Mouse (Mus musculus) limb, embryonic 15.5 days (tissue): Measurements from ENCODE around the gene Fyb. TPM values are rescaled to one million over a fixed set of nuclear protein-coding genes. Genes with fewer than 3 reads are reported as not detected.

Experiments
- ATAC-seq: fragments of 200-750 bp; cut with Nextera tagmentation; 2 replicates; pipeline ENCODE4 v1.8.0; 2017; ENCODE audit warnings: low read depth, moderate TSS enrichment; ENCODE audit not compliant: insufficient number of reproducible peaks, low FRiP score, low TSS enrichment
- H3K27ac ChIP-seq: fragments of 300-500 bp; sonication (generic); 2 replicates; pipeline ENCODE4 v1.5.1; 2015; ENCODE audit warnings: moderate library complexity, mild to moderate bottlenecking, inconsistent platforms
- H3K27me3 ChIP-seq: fragments of 300-500 bp; sonication (generic); 2 replicates; pipeline ENCODE4 v1.6.1; 2015; ENCODE audit warnings: inconsistent platforms
- H3K36me3 ChIP-seq: fragments of 300-500 bp; sonication (generic); 2 replicates; pipeline ENCODE4 v1.6.1; 2015; ENCODE audit warnings: inconsistent platforms
- H3K4me1 ChIP-seq: fragments of 300-500 bp; sonication (generic); 2 replicates; pipeline ENCODE4 v1.6.1; 2015; ENCODE audit warnings: inconsistent platforms
- H3K4me2 ChIP-seq: fragments of 300-500 bp; sonication (generic); 2 replicates; pipeline ENCODE4 v1.6.1; 2015; ENCODE audit warnings: mild to moderate bottlenecking, inconsistent platforms
- H3K4me3 ChIP-seq: fragments of 300-500 bp; sonication (generic); 2 replicates; pipeline ENCODE4 v1.5.1; 2015; ENCODE audit warnings: mild to moderate bottlenecking, inconsistent platforms
- H3K9ac ChIP-seq: fragments of 300-500 bp; sonication (generic); 2 replicates; pipeline ENCODE4 v1.6.1; 2015; ENCODE audit warnings: inconsistent platforms
- H3K9me3 ChIP-seq: fragments of 300-500 bp; sonication (generic); 2 replicates; pipeline ENCODE4 v1.6.1; 2016; ENCODE audit warnings: inconsistent platforms
- WGBS: fragments of 180-500 bp; shearing (Covaris S2); methylation state at CpG from one replicate; pipeline ENCODE4 v1.1.7; 2015; 5-methylcytosine and 5-hydroxymethylcytosine counted together
- polyA plus RNA-seq: library from polyadenylated mRNA; unstranded; fragments of >200 nt; fragmentation: Nextera tagmentation; extraction: Ambion mirVana; gene quantifications from 2 replicates; pipeline ENCODE4 v1.2.1, GENCODE M21; 2015

Gene Fyb
- polyA plus RNA-seq, 1 experiment from 2014 or later: 10.3 TPM

DNA sequence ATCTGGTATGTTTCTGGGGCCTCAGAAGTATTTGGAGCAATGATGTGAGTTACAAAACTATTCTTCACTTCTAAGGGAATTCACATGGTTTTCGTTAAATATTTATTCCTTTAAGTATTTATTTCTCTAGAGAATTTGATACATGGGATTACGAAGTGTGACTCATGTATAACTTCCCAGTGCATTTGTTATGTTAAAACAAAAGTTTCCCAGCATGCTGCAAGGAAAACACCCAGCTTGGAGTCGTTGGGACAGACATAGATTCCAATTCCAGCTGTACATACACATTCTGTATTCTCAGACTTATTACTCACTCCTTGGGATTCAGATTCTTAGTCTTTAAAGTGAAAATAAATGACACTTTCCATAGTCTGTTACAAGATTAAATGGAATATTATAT lies 112.8 kb downstream of the Fyb start:
- H3K4me2 ChIP-seq: no peak overlapping the region
- WGBS: 56% methylated on average over 3 of the region's 3 CpGs
- no peak overlapping the region for H3K27ac ChIP-seq
- no peak for ATAC-seq
- no peaks in the 10 kb centered on the region for H3K4me1 ChIP-seq
- no peaks in the 10 kb centered on the region for H3K9me3 ChIP-seq
- H3K27me3 ChIP-seq: no peaks in the 10 kb centered on the region
- no peaks in the 10 kb centered on the region for H3K36me3 ChIP-seq
- H3K9ac ChIP-seq: no peak overlapping the region
- H3K4me3 ChIP-seq: no peak overlapping the region

DNA sequence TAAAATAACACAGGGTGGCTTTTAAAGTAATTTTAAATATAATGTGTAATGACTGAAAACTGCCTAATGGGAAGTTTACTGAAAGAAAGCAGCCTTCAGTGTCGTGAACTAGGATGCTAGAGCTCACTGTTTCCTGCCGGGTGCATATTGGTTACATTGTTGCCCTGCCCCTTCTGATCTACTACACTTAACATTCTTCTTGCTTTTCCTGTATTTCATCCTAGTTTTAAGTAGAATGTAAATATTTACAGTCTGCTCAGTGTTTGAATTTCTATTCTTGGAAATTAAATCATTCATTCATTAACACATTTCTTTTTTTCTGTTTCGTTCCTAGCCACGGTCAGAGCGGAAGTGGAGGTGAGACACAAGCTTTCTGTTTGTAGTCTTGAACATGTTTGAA lies 119.6 kb downstream of the Fyb start:
- no peak overlapping the region for H3K4me3 ChIP-seq
- no peaks in the 10 kb centered on the region for H3K9me3 ChIP-seq
- no peaks in the 10 kb centered on the region for H3K4me1 ChIP-seq
- 64% methylated on average over 5 of the region's 5 CpGs for WGBS
- H3K4me2 ChIP-seq: no peak overlapping the region
- ATAC-seq: no peak
- H3K9ac ChIP-seq: no peak overlapping the region
- H3K27ac ChIP-seq: no peak overlapping the region
- no peaks in the 10 kb centered on the region for H3K27me3 ChIP-seq
- H3K36me3 ChIP-seq: no peaks in the 10 kb centered on the region

DNA sequence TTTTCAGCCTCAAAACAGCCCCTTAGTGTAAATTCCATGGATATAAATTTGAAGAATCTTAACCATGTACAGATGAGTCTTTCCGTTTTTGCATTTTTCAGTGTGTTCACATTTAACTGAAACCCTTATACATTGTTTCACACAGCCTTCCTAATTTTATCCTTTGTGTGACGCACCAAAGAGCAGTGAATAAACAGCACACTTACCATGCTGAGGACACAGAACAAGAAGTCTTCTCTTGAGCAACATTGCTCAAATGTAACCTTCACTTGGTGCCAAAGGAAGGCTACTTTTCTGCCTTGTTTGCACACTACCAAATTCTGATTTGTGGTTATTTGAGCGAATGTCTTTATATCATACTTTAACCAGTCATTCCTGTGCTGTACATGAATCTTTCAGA lies 122.8 kb downstream of the Fyb start:
- 81% methylated on average over 3 of the region's 3 CpGs for WGBS
- no peak for ATAC-seq
- H3K4me1 ChIP-seq: no peaks in the 10 kb centered on the region

DNA sequence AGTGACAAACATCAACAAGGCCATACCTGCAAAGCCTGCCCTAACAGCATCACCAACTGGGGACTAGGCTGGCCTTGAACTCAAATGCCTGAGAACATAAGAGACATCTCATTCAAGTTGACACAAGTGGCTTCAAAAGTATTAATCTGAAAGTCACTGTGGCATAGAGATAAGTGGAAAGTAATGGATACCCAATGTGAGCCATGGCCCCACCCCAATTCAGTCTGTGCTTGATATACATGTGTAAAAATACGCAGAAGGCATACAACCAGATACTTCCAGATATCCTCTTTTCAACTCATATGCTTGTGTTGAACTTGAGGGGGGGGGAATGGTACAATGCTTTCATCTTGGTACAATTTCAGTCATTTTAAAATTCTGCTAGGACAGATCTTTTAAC lies 124.4 kb downstream of the Fyb start:
- WGBS: 87% methylated on average over 1 of the region's 1 CpGs
- H3K9ac ChIP-seq: no peak overlapping the region
- no peaks in the 10 kb centered on the region for H3K9me3 ChIP-seq
- no peaks in the 10 kb centered on the region for H3K4me1 ChIP-seq
- no peak overlapping the region for H3K27ac ChIP-seq
- no peak overlapping the region for H3K4me2 ChIP-seq
- no peak overlapping the region for H3K4me3 ChIP-seq
- no peak for ATAC-seq
- no peaks in the 10 kb centered on the region for H3K36me3 ChIP-seq
- no peaks in the 10 kb centered on the region for H3K27me3 ChIP-seq

More for the DNA sequence above, 122.8 kb downstream of the Fyb start:
- Histone ChIP-seq H3K36me3 (no peaks in the 10 kb centered on the region), H3K27ac (no peak overlapping the region), H3K4me2 (no peak overlapping the region), H3K9me3 (no peaks in the 10 kb centered on the region), H3K27me3 (no peaks in the 10 kb centered on the region), H3K9ac (no peak overlapping the region), H3K4me3 (no peak overlapping the region)

DNA sequence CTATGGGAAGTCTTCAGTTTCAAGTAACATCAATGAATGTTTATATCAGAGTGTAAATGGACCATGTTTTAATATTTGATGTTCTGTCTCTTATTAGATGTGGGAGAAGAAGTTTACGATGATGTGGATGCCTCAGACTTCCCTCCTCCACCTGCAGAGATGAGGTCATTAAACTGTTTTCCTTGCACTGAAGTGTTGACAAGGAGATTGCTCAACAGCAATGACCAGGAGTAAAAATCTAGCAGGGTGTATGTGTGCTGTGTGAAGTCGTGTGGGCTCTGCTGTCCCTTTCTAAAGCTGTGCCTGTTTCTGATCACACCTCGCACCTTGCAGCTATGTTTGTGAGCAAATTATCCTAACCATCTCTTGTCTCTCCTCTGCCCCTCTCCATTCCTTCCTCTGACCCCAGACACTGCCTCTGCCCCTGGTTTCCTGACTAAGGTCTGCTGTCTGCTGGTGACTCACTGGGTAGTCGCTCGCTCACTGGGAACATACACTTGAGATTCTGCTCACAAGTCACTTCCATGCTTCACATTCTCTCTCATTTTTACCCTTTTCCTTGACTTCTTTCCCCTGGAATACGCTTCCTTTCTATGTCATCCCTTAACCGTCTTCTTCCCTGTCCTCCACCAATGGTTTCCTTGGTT lies 126.2 kb downstream of the Fyb start:
- no peaks in the 10 kb centered on the region for H3K36me3 ChIP-seq
- no peak overlapping the region for H3K27ac ChIP-seq
- WGBS: 75% methylated on average over 7 of the region's 7 CpGs
- no peak overlapping the region for H3K4me3 ChIP-seq
- no peaks in the 10 kb centered on the region for H3K9me3 ChIP-seq
- H3K9ac ChIP-seq: no peak overlapping the region
- ATAC-seq: no peak
- H3K27me3 ChIP-seq: no peaks in the 10 kb centered on the region
- no peak overlapping the region for H3K4me2 ChIP-seq
- no peaks in the 10 kb centered on the region for H3K4me1 ChIP-seq

DNA sequence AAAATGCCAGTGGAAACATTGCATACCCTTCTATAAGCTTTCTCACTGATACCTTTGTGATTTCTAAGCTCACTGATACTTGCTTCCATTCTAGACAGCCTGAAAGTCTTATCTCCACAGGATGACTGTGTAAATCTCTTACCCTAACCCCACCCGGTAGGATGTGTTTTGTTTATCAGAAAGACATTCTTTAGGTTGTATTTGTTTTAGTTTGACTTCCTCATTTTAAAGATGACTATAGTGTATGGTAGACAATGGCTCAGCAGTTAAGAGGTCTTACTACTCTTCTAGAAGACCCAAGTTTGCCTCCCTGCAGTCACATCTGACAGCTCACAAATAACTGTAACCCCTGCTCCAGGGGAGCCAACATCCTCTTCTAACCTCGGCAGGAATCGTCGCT lies 130.4 kb downstream of the Fyb start:
- H3K9me3 ChIP-seq: no peaks in the 10 kb centered on the region
- no peaks in the 10 kb centered on the region for H3K4me1 ChIP-seq
- H3K36me3 ChIP-seq: no peaks in the 10 kb centered on the region
- H3K27me3 ChIP-seq: no peaks in the 10 kb centered on the region
- H3K27ac ChIP-seq: no peak overlapping the region
- WGBS: 73% methylated on average over 4 of the region's 4 CpGs
- no peak overlapping the region for H3K4me3 ChIP-seq
- no peak overlapping the region for H3K4me2 ChIP-seq
- ATAC-seq: no peak
- no peak overlapping the region for H3K9ac ChIP-seq

DNA sequence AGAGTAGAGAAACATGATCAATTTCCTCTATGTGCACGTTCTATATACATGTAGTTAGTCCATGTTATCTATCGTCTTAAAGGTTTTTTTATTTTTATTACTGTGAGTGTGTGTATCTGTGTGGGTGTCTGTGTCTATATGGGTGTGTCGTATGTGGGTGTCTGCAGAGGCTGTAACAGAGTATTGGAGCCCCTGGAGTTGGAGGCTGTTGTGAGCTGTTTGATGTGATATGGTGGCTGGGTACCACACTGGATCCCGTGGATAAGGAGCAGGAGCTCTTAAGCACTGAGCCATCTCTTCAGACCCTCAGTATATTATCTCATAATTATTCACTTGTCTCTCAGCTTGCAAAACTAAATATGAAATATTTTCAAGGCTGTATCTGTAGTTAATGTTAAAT lies 135.4 kb downstream of the Fyb start:
- Histone ChIP-seq H3K27me3 (no peaks in the 10 kb centered on the region), H3K9ac (no peak overlapping the region), H3K9me3 (no peaks in the 10 kb centered on the region), H3K27ac (no peak overlapping the region), H3K4me1 (no peaks in the 10 kb centered on the region), H3K36me3 (no peaks in the 10 kb centered on the region), H3K4me3 (no peak overlapping the region), H3K4me2 (no peak overlapping the region)
- WGBS: 89% methylated on average over 4 of the region's 4 CpGs
- no peak for ATAC-seq

DNA sequence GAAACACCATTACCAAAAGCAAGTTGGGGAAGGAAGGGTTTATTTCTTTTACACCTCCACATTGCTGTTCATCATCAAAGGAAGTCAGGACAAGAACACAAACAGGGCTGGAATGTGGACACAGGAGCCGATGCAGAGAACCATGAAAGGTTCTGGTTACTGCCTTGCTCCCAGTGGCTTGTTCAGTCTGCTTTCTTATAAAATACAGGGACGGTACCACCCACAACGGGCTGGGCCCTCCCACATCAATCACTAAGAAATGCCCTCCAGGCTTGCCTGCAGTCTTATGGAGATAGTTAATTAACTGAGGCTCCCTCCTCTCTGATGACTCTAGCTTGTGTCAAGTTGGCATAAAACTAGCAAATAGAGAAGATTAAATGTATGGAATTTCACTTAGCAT lies 139.3 kb downstream of the Fyb start:
- Histone ChIP-seq H3K4me2 (no peak overlapping the region), H3K9ac (no peak overlapping the region), H3K27ac (no peak overlapping the region), H3K36me3 (no peaks in the 10 kb centered on the region), H3K4me3 (no peak overlapping the region), H3K9me3 (no peaks in the 10 kb centered on the region), H3K27me3 (no peaks in the 10 kb centered on the region), H3K4me1 (no peaks in the 10 kb centered on the region)
- no peak for ATAC-seq
- 36% methylated on average over 3 of the region's 3 CpGs for WGBS

DNA sequence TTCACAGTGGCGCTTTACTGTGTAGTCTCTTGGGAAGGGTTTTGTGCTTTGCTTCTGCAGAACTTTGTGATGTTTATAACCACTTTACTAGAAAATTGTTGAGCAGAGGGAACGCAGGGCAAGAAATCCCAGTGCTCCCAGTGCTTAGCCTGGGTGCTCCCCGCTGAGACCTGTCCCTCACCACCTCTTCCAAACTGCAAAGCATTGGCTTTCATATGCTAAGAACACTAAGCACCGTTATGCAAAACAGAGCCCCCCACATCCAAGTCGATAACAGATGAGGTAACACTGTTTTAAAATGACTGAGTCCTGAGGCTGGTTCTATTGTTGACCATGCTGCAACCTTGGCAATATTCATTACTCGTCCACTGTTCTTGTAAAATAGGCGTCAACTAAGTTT lies 141.3 kb downstream of the Fyb start:
- ATAC-seq: no peak
- no peak overlapping the region for H3K9ac ChIP-seq
- H3K27ac ChIP-seq: no peak overlapping the region
- H3K4me2 ChIP-seq: no peak overlapping the region
- no peaks in the 10 kb centered on the region for H3K36me3 ChIP-seq
- no peaks in the 10 kb centered on the region for H3K4me1 ChIP-seq
- no peaks in the 10 kb centered on the region for H3K27me3 ChIP-seq
- no peaks in the 10 kb centered on the region for H3K9me3 ChIP-seq
- no peak overlapping the region for H3K4me3 ChIP-seq
- WGBS: 60% methylated on average over 7 of the region's 7 CpGs

DNA sequence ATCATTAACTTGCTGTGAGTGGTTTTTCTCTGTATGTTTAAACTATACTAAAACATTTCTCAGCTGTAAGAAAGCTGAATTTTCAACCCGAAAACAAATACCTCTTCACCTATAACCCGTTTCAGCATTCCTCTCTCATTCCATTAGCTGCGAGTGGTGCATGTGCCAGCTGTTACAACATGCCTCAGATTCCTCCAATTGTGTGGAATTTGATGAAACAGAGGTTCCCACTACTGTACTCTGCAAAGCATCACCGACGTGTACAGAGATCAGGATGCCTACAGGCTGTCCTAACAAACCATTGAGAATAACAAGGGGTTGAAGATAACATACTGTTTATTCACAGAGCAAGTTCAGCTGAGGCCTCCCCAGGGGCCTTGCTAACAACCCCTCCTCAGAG lies 143.4 kb downstream of the Fyb start:
- Histone ChIP-seq H3K4me2 (no peak overlapping the region), H3K4me3 (no peak overlapping the region), H3K36me3 (no peaks in the 10 kb centered on the region), H3K27me3 (no peaks in the 10 kb centered on the region), H3K4me1 (no peaks in the 10 kb centered on the region), H3K9ac (no peak overlapping the region), H3K9me3 (no peaks in the 10 kb centered on the region), H3K27ac (no peak overlapping the region)
- ATAC-seq: no peak
- WGBS: 33% methylated on average over 5 of the region's 5 CpGs

DNA sequence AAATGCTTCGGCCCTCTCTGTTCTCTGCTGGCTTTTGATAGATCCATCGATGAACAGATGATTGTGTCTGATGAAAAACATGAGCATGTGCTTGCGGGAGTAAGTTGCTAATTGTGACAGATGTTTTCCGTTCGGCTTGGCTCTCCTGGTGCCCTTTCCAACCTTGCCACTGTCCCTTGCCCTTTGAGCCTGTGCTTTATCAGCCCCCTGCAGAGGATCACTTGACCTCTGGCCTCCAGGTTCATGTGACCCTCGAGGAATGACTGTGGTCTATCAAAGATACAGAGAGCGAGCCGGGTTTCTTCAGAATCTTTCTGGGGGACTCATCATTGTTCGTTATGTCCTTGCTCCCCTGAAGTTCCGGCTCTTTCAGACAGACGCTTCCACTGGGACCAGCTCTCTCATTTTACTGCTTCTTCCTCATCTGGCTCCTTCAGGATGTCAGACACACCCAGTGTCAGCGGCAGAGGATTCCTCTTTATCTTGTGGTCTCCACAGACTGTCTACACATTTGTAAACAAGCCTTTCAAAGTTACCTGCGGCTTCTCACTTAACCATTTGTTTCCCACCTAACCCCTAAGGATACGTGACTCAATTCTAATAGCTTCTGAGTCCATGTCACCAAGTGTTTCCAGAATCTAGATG lies 146.3 kb downstream of the Fyb start:
- no peak overlapping the region for H3K27ac ChIP-seq
- no peak overlapping the region for H3K4me2 ChIP-seq
- no peaks in the 10 kb centered on the region for H3K4me1 ChIP-seq
- 31% methylated on average over 14 of the region's 14 CpGs for WGBS
- no peak for ATAC-seq
- H3K9ac ChIP-seq: no peak overlapping the region
- H3K9me3 ChIP-seq: no peaks in the 10 kb centered on the region
- H3K36me3 ChIP-seq: no peaks in the 10 kb centered on the region
- H3K27me3 ChIP-seq: no peaks in the 10 kb centered on the region
- no peak overlapping the region for H3K4me3 ChIP-seq

DNA sequence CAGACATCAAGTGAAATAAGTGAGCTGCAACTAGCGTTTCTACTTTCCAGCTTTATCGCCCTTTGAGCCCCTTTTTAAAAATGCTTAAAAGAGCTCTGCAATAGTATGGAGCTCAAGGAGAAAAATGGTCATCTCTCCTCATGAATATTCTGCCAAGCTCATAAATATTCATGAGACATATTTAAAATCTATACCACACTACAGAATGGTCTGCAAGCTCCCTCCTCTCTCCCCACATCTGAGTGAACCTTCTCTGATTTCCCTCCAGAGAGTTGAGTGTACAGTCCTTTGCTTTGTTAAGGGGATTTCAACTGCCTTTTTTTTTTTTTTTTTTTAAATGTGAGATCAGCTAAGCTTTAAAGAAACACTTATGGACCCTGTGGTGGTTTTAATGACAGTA lies 155.8 kb downstream of the Fyb start:
- Histone ChIP-seq H3K9me3 (no peaks in the 10 kb centered on the region), H3K27ac (no peak overlapping the region), H3K4me1 (no peaks in the 10 kb centered on the region), H3K36me3 (no peaks in the 10 kb centered on the region), H3K9ac (no peak overlapping the region), H3K27me3 (no peaks in the 10 kb centered on the region), H3K4me3 (no peak overlapping the region), H3K4me2 (no peak overlapping the region)
- no peak for ATAC-seq
- 82% methylated on average over 2 of the region's 2 CpGs for WGBS

DNA sequence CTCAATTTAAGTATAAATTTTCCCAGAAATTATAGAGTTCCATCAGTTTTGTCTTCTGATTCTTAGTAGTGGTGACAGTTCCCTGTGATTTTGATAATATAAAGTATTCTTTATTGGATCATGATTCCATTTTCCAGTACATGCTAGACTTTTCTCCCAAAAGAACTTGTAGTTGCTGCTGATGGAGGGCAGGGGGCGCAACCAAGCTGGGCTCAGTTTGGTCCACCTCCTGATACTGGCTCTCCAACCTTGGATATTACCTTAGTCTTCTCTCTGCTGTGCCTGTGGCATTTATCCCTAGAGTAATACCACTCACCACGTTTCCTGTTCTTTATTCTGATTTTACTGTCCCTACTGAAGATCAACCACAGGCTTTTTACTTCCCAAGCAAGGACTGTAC lies 179.5 kb downstream of the Fyb start:
- Histone ChIP-seq H3K27me3 (peaks cover 11% of the 10 kb centered on the region; the same call in 1 of the 2 replicates), H3K27ac (no peak overlapping the region), H3K4me2 (no peak overlapping the region), H3K36me3 (no peaks in the 10 kb centered on the region), H3K4me1 (no peaks in the 10 kb centered on the region), H3K9me3 (no peaks in the 10 kb centered on the region), H3K9ac (no peak overlapping the region), H3K4me3 (no peak overlapping the region)
- no peak for ATAC-seq
- WGBS: 71% methylated on average over 2 of the region's 2 CpGs
